Mouse (Mus musculus) cerebellum, adult (tissue): ENCODE data around the gene Cars.
"Not testable (repeated sequence)": the region's sequence is repeated elsewhere in the genome, so short reads cannot be mapped to it uniquely, and the experiment has no call there.

Source experiments
- ATAC-seq: cut with Nextera tagmentation; 2 replicates; pipeline ENCODE4 v1.9.2; 2017; ENCODE audit warnings: mild to moderate bottlenecking, moderate library complexity, mixed read lengths; ENCODE audit not compliant: insufficient number of reproducible peaks, low FRiP score, low TSS enrichment

Cars gene

GRCm38 (mm10) chr7:143588006-143588405, 11.9 kb downstream of the Cars start:
- ATAC-seq: no peak

GRCm38 (mm10) chr7:143587586-143587985, 12.3 kb downstream of the Cars start:
- ATAC-seq: no peak

GRCm38 (mm10) chr7:143583956-143584355, 15.9 kb downstream of the Cars start:
- ATAC-seq: no peak

GRCm38 (mm10) chr7:143583025-143583424, 16.9 kb downstream of the Cars start:
- ATAC-seq: no peak

- ATAC-seq: no peak
Observed at GRCm38 (mm10) chr7:143575751-143576150, 24.1 kb downstream of the Cars start.

GRCm38 (mm10) chr7:143565648-143566039, 34.2 kb downstream of the Cars start:
- ATAC-seq: no peak

GRCm38 (mm10) chr7:143565015-143565647, 34.8 kb downstream of the Cars start:
- no peak for ATAC-seq

GRCm38 (mm10) chr7:143563787-143564186, 36.1 kb downstream of the Cars start:
- no peak for ATAC-seq

- ATAC-seq: no peak
Observed at GRCm38 (mm10) chr7:143557616-143558015, 42.3 kb downstream of the Cars start.

- ATAC-seq: no peak
Observed at GRCm38 (mm10) chr7:143556964-143557610, 42.8 kb downstream of the Cars start.

GRCm38 (mm10) chr7:143549588-143550220, 50.2 kb downstream of the Cars start:
- no peak for ATAC-seq

- ATAC-seq: peak; percentile 100
Observed at GRCm38 (mm10) chr7:143548976-143549457, 50.9 kb downstream of the Cars start, which contains the start of gene Nap1l4. TSS of gene Nap1l4 (minus strand) at chr7:143549106.

- ATAC-seq: peak; percentile 43
Observed at GRCm38 (mm10) chr7:143548231-143548961, 51.5 kb downstream of the Cars start.

- no peak for ATAC-seq
Observed at GRCm38 (mm10) chr7:143546554-143546953, 53.3 kb downstream of the Cars start.

GRCm38 (mm10) chr7:143544368-143544767, 55.5 kb downstream of the Cars start:
- ATAC-seq: no peak

- ATAC-seq: no peak
Observed at GRCm38 (mm10) chr7:143538671-143539070, 61.2 kb downstream of the Cars start.

- not testable (repeated sequence) for ATAC-seq
Observed at GRCm38 (mm10) chr7:143538229-143538628, 61.7 kb downstream of the Cars start.

- ATAC-seq: no peak
Observed at GRCm38 (mm10) chr7:143536251-143536650, 63.6 kb downstream of the Cars start.

GRCm38 (mm10) chr7:143533284-143533683, 66.6 kb downstream of the Cars start:
- ATAC-seq: no peak

GRCm38 (mm10) chr7:143532410-143532809, 67.5 kb downstream of the Cars start:
- no peak for ATAC-seq

GRCm38 (mm10) chr7:143519333-143519732, 80.6 kb downstream of the Cars start:
- no peak for ATAC-seq
